Mouse (Mus musculus): ENCODE data around the gene Tenm2. TPM values are rescaled to one million over a fixed set of nuclear protein-coding genes. Genes with fewer than 3 reads are reported as not detected.

Tenm2 gene
- total RNA-seq, 4 experiments from 2014 or later, result 0.19 to 0.62 (median 0.31) TPM

GRCm38 (mm10) chr11:36909036-36909435, 326.7 kb downstream of the Tenm2 start:
- DNase-seq (ENCODE audit: low spot score in 2 of 2), result no peak

GRCm38 (mm10) chr11:36902302-36902701, 333.5 kb downstream of the Tenm2 start:
- no peak for DNase-seq (ENCODE audit: low spot score in 2 of 2)

- no peak for DNase-seq (ENCODE audit: low spot score in 2 of 2)
Observed at GRCm38 (mm10) chr11:36893061-36893460, 342.7 kb downstream of the Tenm2 start.

GRCm38 (mm10) chr11:36891106-36891505, 344.7 kb downstream of the Tenm2 start:
- DNase-seq (ENCODE audit: low spot score in 2 of 2), result no peak

DNA sequence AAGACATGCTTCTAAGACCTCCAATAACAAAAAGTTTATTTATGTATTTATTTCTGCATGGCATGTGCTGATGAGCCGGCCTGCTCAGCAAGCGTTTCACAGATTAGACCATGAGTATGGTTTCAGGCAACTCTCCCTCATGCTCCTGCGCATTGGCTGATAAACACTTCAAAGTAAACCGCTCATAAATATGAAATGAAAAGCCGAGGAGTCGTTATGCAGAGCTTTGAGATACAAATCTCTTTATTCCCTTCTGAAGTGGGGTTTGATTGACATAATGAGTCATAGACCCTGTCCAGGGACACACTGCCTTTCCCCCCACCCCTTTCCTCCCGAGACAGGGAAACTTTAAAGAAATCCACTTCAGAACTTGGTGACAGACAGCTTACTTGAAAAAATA, 348.3 kb downstream of the Tenm2 start:
- no peak for DNase-seq (ENCODE audit: low spot score in 2 of 2)

DNA sequence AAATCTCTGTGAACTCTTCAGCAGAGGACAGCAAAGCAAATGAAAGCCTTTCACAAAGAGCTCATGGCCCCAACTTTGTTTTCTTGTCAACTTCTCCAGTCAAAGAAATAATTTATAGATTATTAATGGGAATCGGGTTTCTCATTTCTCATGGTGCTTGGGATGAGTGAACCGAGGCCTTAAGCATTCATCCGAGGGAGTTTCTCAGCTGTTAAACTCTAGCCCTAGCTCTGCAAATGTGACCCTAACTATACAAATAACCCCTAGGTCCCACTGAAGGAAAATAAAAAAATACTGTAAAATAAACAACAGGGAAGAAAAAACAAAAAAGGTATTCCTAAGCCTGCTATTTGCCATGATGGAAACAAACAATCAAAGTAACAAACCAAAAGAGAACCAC, 349.6 kb downstream of the Tenm2 start:
- DNase-seq (ENCODE audit: low spot score in 2 of 2), result no peak

DNA sequence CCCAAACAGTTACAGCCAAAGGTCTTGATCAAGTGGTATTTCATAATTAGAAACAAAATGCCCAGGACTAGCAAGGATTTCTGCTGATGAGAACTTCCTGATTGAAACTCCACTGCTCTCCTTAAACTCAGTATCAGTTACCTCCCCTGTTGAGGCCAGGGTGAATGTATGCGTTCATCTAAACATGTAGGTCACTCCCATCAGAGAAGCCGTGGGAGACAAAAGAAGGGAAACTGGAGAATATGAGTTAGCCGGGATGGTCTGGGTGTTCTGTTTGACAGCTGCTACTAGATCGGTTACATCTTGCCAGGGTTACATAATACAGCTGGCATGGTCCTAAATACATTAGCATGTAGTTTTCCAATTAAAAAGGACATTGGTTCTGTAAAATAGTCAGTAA, 362.8 kb downstream of the Tenm2 start:
- no peak for DNase-seq (ENCODE audit: low spot score in 2 of 2)

DNA sequence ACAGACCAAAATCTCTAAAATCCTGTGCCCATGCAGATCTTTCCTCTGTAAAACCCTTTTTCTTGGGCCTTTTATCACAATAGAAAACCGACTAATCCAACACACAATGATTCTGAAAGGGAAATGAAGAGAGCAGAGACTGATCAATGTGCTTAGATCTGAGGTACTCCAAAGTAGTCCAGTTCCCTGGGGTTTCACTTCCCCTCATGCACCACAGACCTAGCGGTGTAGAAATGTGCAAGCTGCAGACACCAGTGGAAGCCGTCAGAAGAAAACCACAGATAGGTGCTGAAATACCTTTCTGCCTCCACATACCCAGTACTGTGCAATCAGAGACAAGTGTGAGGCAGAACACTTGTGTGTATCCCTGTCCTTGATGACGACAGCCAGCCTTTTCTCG, 365.2 kb downstream of the Tenm2 start:
- no peak for DNase-seq (ENCODE audit: low spot score in 2 of 2)

GRCm38 (mm10) chr11:36851690-36852089, 384.1 kb downstream of the Tenm2 start:
- DNase-seq (ENCODE audit: low spot score in 2 of 2), result no peak

DNA sequence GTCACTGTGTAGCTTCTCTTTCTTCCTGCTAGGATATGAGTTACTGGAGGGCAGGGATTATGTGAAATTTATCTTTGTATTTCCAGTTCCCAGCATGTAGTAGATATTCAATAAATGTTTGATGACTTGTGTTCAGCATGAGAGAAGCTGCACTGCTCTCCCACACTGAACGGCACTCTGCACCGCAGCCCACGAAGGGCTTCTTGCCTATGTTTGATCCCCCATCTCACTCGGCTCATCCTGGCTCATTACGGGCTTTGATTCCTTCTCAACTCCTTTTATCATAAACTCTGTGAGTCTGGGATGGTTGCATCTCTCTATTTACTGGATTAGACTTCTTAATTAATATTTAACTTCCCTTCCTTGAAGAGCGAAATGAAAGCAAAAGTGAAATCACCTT, 388.3 kb downstream of the Tenm2 start:
- no peak for DNase-seq (ENCODE audit: low spot score in 2 of 2)

GRCm38 (mm10) chr11:36832855-36833254, 402.9 kb downstream of the Tenm2 start:
- no peak for DNase-seq (ENCODE audit: low spot score in 2 of 2)

DNA sequence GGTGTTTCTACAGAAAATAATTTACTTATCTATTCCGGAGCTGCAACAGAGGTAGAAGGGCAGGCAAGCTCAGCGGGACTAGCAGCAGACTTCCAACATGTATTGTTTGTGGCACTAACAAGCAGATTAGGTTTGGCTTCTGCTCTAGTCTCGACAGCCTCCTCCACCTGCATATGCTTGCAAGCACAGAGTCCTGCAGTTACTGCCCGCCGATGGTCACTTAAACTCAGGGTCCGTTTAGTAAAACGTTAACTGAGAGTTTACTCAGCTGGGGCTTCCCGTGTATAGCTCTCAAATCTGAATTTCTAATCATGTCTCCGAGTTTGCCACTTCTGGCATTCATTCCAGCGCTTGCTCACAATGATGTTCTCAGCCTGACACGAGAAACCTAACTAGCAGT, 404.3 kb downstream of the Tenm2 start:
- DNase-seq (ENCODE audit: low spot score in 2 of 2), result no peak

DNA sequence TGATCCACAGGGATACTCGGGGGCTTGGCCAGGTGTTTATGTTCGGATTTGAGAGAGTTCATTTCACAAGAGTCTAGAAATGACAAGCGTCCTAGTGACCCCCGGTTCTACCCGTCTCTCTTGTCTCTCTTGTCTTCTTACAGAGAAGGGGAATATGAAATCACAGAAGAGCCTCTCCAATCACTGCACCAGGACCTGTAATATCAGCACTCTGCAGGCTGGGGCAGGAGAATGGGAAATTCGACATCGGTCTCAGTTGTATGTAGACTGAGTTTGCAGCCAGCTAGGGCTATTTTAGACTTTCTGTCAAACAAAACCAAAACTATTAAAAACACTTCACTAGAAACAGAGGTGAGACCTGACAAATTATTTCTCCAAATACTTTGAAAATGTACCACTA, 411.1 kb downstream of the Tenm2 start:
- no peak for DNase-seq (ENCODE audit: low spot score in 2 of 2)

DNA sequence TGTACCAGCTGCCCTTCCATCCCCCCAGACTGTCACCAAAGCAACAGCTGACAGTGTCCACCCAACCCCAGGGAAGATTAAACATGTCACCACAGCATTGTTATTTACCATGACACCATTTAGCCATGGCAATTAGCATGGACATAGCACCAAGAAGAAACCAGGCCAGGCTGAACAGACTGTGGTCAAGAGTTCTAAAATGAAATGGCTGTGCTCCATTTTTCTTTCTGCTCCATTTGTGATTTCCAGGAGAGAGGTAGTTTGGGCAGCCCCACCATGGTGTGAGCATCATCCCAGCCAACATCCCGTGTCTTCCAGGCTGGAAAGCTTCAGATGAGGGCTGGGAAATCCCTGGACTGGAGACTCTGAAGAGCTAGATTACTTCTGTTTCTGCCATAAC, 431.1 kb downstream of the Tenm2 start:
- DNase-seq (ENCODE audit: low spot score in 2 of 2), result no peak

GRCm38 (mm10) chr11:36802208-36802631, 433.5 kb downstream of the Tenm2 start:
- DNase-seq (ENCODE audit: low spot score in 2 of 2), result no peak

- DNase-seq (ENCODE audit: low spot score in 2 of 2), result no peak
Observed at GRCm38 (mm10) chr11:36801683-36802082, 434.1 kb downstream of the Tenm2 start.

DNA sequence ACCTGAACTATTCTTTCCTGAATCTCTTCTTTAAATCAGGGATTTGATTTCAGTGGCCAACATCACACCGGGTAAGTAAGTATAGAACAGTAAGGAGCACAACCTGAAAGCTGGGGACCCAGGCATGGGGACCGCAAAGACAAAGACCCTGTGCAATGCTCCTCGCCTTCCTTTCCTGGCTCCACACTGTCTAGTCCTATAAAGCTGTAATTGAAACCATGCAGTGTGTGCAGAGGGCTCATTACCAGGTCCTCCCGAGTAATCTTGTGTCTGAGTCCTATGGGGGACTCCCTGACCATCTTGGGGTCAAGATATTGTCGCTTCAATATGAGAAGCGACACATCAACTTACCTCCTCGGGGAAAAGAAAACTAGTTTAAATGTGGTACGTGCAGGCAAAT, 436.4 kb downstream of the Tenm2 start:
- no peak for DNase-seq (ENCODE audit: low spot score in 2 of 2)

GRCm38 (mm10) chr11:36758009-36758408, 477.8 kb downstream of the Tenm2 start:
- no peak for DNase-seq (ENCODE audit: low spot score in 2 of 2)

GRCm38 (mm10) chr11:36746286-36746685, 489.5 kb downstream of the Tenm2 start:
- DNase-seq (ENCODE audit: low spot score in 2 of 2), result no peak

GRCm38 (mm10) chr11:36727800-36728199, 508.0 kb downstream of the Tenm2 start:
- DNase-seq (ENCODE audit: low spot score in 2 of 2), result no peak

DNA sequence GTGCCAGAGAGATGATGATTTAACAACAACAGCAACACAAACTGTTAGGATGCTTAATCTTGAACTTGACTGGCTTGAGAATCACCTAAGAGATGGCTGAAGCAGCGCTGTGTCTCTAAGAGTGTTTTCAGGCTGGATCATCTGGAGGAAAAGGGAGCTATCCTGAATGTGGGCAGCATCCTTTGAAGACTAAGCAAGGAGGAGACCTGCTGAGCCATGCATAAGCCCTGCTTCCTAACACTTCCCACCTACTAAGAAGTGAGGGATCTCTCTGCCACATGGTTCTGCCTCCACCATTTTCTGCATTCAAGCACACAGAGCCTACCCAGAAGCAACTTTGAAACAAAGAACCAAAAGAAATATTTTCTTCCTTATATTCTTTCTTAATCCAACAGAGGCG, 532.9 kb downstream of the Tenm2 start:
- DNase-seq (ENCODE audit: low spot score in 2 of 2), result no peak

- no peak for DNase-seq (ENCODE audit: low spot score in 2 of 2)
Observed at GRCm38 (mm10) chr11:36700951-36701350, 534.8 kb downstream of the Tenm2 start.

- no peak for DNase-seq (ENCODE audit: low spot score in 2 of 2)
Observed at GRCm38 (mm10) chr11:36700131-36700530, 535.6 kb downstream of the Tenm2 start.

DNA sequence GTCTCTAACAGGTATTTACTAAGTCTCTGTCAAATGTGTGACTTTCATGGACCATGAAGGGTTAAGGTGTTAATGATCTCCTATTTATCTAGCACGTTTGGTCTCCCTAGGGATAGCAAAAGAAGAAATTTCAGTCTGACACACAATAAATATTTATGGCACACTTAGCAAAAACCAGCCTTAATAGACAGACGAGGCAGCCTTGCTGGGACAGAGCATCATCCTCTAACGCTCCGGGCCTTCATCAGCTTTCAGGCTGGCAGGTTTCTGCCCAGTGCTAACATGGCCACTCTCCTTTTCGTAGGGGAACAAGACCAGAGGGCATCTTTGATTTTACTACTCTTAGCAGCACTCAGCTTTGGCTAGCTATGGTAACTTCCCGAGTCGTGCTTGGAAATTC, 537.5 kb downstream of the Tenm2 start:
- DNase-seq (ENCODE audit: low spot score in 2 of 2), result no peak

All from gastrocnemius, adult 8-10 months (tissue).